Mouse (Mus musculus) mesoderm, embryonic 11.5 days (tissue): ENCODE measurements at regions not wholly inside any gene's neighbourhood (a gene's known extent, or its start where the extent isn't known, plus 50 kb on each side); places are given as distances from the start of the nearest gene placed in this dataset.

Experiments used
- DNase-seq: peaks from one replicate; pipeline ENCODE4 v3.0.0-alpha.2; 2012; ENCODE audit warnings: low read depth, low spot score

DNA sequence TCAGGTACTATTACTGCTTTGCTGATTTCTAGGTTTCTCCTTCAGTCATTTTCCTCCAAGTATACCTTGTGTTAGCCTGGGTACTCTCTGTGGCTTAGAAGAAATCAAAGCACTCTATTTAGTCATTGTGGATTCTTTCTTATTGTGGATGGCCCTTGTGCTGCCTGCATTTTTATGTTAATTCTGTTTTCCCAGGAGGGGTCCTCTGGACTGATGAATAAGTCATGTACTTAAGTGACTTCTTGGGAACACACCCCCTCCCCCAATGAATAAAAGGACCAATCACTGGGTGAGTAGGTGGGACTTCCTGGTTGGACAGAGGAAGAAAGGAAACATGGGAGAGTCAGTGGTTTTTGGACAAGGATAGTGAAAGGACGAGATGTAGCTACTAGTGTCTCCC is 128.1 kb upstream of the Cntn4 start:
- DNase-seq: peak; percentile 4

DNA sequence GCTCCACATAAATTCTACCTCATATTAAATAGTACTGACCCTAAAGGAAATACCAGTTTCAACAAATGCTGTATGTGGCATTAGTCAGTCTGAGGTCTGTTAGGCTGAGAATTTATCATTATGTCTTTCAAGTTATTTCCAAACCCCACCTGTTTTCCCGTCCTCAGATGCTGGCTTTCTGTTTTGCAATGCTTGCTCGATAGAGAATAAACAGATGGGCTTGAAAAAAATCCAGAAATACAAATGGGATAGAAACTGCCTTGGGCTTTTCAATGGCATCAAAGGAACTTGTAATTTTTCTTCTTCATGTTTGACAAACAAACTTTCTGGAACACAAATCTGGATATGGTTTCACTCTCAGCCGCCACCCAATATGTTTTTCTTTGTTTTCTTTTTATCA is 109.2 kb upstream of the Cntn4 start:
- no peak for DNase-seq

DNA sequence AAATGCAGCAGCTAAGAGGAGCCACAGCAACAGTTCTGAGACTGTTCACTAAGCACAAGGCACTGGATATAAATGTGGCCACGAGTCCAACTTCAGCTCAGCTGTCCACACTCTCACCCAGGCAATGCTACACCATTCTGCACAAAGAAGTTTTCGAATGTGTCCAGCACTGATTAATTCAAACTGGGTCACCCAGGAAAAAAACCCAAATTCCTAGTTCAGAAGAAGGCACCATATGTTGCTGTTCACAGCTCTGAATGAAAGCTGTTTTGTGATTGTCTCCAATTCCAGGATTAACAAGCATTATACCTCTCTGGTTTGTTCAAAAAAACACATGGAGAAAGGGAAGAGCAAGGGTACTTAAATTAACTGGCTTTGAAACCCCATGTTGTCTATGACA is 108.4 kb upstream of the Cntn4 start:
- DNase-seq: no peak

DNA sequence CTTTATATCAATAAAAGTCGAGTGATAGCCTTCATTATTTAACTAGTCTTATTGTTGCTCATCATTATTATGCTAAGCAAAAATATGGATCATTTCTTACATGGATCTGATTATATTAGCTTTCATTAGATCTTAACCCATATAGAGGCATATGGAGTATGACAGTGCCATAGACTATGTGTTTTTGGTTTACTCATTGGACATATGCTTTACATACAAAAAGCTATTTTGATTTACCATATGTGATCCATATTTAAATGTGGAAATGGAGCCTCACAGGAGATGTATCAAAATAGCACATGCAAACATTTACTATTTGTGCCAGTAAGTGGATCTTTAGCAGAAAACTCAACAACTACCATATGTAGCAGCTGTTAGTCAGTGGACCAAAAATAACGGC is 73.2 kb upstream of the Cntn4 start:
- DNase-seq: no peak
